Mouse (Mus musculus) liver, postnatal 0 days (tissue): ENCODE results near the gene Atp23. TPM values are rescaled to one million over a fixed set of nuclear protein-coding genes. Genes with fewer than 3 reads are reported as not detected.

ENCODE experiments used
- ATAC-seq: fragments of 200-750 bp; cut with Nextera tagmentation; 2 replicates; pipeline ENCODE4 v1.8.0; 2017; ENCODE audit warnings: mild to moderate bottlenecking, moderate library complexity
- DNase-seq: peaks from one replicate; pipeline ENCODE4 v3.0.0-alpha.2; 2016
- H3K27ac ChIP-seq: fragments of 300-500 bp; sonication (generic); 2 replicates; pipeline ENCODE4 v1.5.1; 2014; ENCODE audit warnings: antibody characterized with exemption, moderate library complexity, mild to moderate bottlenecking, low read depth
- H3K27me3 ChIP-seq: fragments of 300-500 bp; sonication (generic); 2 replicates; pipeline ENCODE4 v1.6.1; 2014; ENCODE audit warnings: low read length, control low read depth, mixed read lengths; ENCODE audit not compliant: insufficient read depth
- H3K36me3 ChIP-seq: fragments of 300-500 bp; sonication (generic); replicated peaks from 2 replicates; pipeline ENCODE4 v1.6.1; 2014; ENCODE audit warnings: mild to moderate bottlenecking, control low read depth, low read length, moderate library complexity, mixed read lengths; ENCODE audit not compliant: insufficient read depth
- H3K4me1 ChIP-seq: fragments of 300-500 bp; sonication (generic); 2 replicates; pipeline ENCODE4 v1.6.1; 2014; ENCODE audit warnings: antibody characterized with exemption, mild to moderate bottlenecking, control low read depth; ENCODE audit not compliant: insufficient read depth
- H3K4me2 ChIP-seq: fragments of 300-500 bp; sonication (generic); 2 replicates; pipeline ENCODE4 v1.6.1; 2014; ENCODE audit warnings: low read depth, mild to moderate bottlenecking, low read length, moderate library complexity, mixed read lengths
- H3K4me3 ChIP-seq: fragments of 300-500 bp; sonication (generic); 2 replicates; pipeline ENCODE4 v1.5.1; 2014; ENCODE audit warnings: low read depth, low read length
- H3K9ac ChIP-seq: fragments of 300-500 bp; sonication (generic); replicated peaks from 2 replicates; pipeline ENCODE4 v1.6.1; 2014; ENCODE audit warnings: mild to moderate bottlenecking, moderate library complexity
- H3K9me3 ChIP-seq: fragments of 300-500 bp; sonication (generic); 2 replicates; pipeline ENCODE4 v1.6.1; 2016; ENCODE audit warnings: mild to moderate bottlenecking, control low read depth, low read length, mixed read lengths
- CTCF ChIP-seq: sonication (generic); IDR thresholded peaks from 2 replicates; pipeline ENCODE4 v1.5.1; 2016; ENCODE audit warnings: antibody characterized with exemption, low read depth
- EP300 ChIP-seq: IDR thresholded peaks from 2 replicates; pipeline ENCODE4 v1.6.1; 2016; ENCODE audit warnings: antibody characterized with exemption, low read depth, mild to moderate bottlenecking
- WGBS: fragments of 180-500 bp; shearing (Covaris S2); extraction: QIAGEN DNeasy Blood & Tissue Kit; methylation state at CpG from one replicate; pipeline ENCODE4 v1.1.7; 2014; ENCODE audit not compliant: insufficient replicate concordance; 5-methylcytosine and 5-hydroxymethylcytosine counted together
- polyA plus RNA-seq: library from polyadenylated mRNA; unstranded; fragments of >200 nt; fragmentation: Nextera tagmentation; extraction: Ambion mirVana; gene quantifications from 2 replicates; pipeline ENCODE4 v1.2.1, GENCODE M21; 2015

Atp23 gene
- polyA plus RNA-seq, 1 experiment from 2014 or later = 5.8 TPM

GRCm38 (mm10) chr10:126919067-126919466 lies 17.9 kb upstream of the Atp23 start:
- no peaks in the 10 kb centered on the region for H3K4me1 ChIP-seq
- DNase-seq = peak; percentile 93
- no peak overlapping the region for H3K4me2 ChIP-seq
- H3K9me3 ChIP-seq = peaks cover 3% of the 10 kb centered on the region
- no peaks in the 10 kb centered on the region for H3K36me3 ChIP-seq
- no peaks in the 10 kb centered on the region for H3K27me3 ChIP-seq
- TF ChIP-seq EP300 (no peak), CTCF (peak; percentile 100)
- H3K9ac ChIP-seq = no peak overlapping the region
- H3K27ac ChIP-seq = no peak overlapping the region
- WGBS = under 1% methylated on average over 9 of the region's 9 CpGs
- ATAC-seq = peak; percentile 82
- no peak overlapping the region for H3K4me3 ChIP-seq

- no peaks in the 10 kb centered on the region for H3K4me1 ChIP-seq
- H3K36me3 ChIP-seq = no peaks in the 10 kb centered on the region
- H3K27ac ChIP-seq = no peak overlapping the region
- WGBS = 86% methylated on average over 5 of the region's 5 CpGs
- no peak for ATAC-seq
- H3K4me3 ChIP-seq = no peak overlapping the region
- no peak overlapping the region for H3K9ac ChIP-seq
- DNase-seq = no peak
- no peaks in the 10 kb centered on the region for H3K27me3 ChIP-seq
- H3K4me2 ChIP-seq = no peak overlapping the region
- TF ChIP-seq EP300 = no peak
- TF ChIP-seq CTCF = no peak
- no peaks in the 10 kb centered on the region for H3K9me3 ChIP-seq
Observed at GRCm38 (mm10) chr10:126914288-126914687, 13.1 kb upstream of the Atp23 start.

DNA sequence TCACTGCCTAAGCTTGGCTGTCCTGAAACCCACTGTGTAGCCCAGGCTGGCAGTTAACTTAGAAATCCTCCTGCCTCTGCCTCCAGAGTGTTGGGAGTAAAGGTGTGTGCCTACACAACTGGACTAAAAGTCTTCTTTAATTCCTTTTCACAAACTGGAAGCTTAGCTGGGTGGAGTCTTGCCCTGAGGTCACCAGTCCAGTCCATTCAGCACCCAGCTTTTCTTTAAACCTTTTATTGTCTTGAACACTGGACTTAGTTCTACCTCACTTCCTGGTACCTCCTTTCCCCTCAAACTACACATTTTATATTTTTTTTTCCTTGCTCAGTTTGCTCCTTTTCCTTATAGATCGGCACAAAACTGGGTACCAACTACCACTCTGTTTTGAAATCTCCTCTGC lies 10.3 kb upstream of the Atp23 start:
- no peak overlapping the region for H3K9ac ChIP-seq
- no peaks in the 10 kb centered on the region for H3K9me3 ChIP-seq
- H3K4me1 ChIP-seq = no peaks in the 10 kb centered on the region; the same call in 1 of the 2 replicates
- no peaks in the 10 kb centered on the region for H3K27me3 ChIP-seq
- H3K36me3 ChIP-seq = no peaks in the 10 kb centered on the region
- no peak overlapping the region for H3K4me2 ChIP-seq
- H3K27ac ChIP-seq = no peak overlapping the region
- 79% methylated on average over 1 of the region's 1 CpGs for WGBS
- ATAC-seq (no peak), DNase-seq (no peak)
- TF ChIP-seq CTCF (no peak), EP300 (no peak)
- no peak overlapping the region for H3K4me3 ChIP-seq

- H3K4me3 ChIP-seq = no peak overlapping the region
- H3K9me3 ChIP-seq = no peaks in the 10 kb centered on the region
- 86% methylated on average over 5 of the region's 5 CpGs for WGBS
- peaks cover 5% of the 10 kb centered on the region; the same call in 1 of the 2 replicates for H3K4me1 ChIP-seq
- DNase-seq = no peak
- no peak for TF ChIP-seq CTCF
- TF ChIP-seq EP300 = no peak
- no peak for ATAC-seq
- H3K4me2 ChIP-seq = no peak overlapping the region
- no peak overlapping the region for H3K9ac ChIP-seq
- H3K27ac ChIP-seq = no peak overlapping the region
- H3K36me3 ChIP-seq = no peaks in the 10 kb centered on the region
- no peaks in the 10 kb centered on the region for H3K27me3 ChIP-seq
Observed at GRCm38 (mm10) chr10:126906811-126907210, 5.7 kb upstream of the Atp23 start.

DNA sequence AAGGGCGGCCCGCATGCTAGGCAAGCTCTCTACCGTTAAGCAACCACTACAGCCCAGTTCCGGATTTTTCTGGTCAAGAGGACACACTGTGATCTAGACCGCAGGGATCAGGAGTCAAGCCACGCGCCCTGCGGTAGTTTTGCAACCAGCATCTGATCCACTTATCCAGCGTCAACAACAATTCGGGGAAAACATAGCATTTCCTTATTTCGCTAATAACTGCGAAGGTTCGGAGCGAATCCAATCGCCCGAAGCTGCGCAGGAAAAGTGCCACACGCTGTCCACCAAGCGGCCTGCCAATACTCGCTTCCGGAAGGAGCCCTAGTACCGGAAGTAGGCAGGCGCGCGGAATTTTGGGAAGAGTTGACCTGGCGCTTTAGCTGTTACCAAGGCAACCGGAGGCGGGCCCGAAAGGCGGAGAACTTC lies 4.5 kb upstream of the Atp23 start:
- ATAC-seq = peak; percentile 87
- Histone ChIP-seq H3K4me3 (peak overlapping the region; percentile 52), H3K27ac (peak overlapping the region; percentile 95), H3K9ac (peak overlapping the region; percentile 59), H3K36me3 (no peaks in the 10 kb centered on the region), H3K4me2 (peak overlapping the region; percentile 77), H3K4me1 (peaks cover 7% of the 10 kb centered on the region), H3K9me3 (no peaks in the 10 kb centered on the region), H3K27me3 (no peaks in the 10 kb centered on the region)
- peak; percentile 93 for DNase-seq
- TF ChIP-seq CTCF (no peak), EP300 (peak; percentile 64; the same call in 1 of the 2 replicates)
- under 1% methylated on average over 30 of the region's 30 CpGs for WGBS

DNA sequence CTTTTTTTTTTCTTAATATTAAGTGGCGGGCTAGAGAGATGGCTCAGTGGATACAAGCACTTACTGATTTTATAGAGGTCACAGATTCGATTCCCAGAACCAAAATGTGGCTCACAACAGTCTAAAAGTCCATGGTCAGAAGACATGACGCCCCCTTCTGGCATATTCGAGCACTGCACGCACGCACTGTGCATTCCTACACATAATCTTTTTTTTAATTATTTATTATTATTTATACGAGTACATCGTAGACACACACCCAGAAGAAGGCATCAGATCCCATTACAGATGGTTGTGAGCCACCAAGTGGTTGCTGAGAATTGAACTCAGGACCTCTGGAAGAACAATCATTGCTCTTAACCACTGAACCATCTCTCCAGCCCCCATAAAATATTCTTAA lies 3.9 kb upstream of the Atp23 start:
- Histone ChIP-seq H3K9ac (peak overlapping the region; percentile 59; the same call in 1 of the 2 replicates), H3K4me3 (peak overlapping the region; percentile 52), H3K36me3 (no peaks in the 10 kb centered on the region), H3K27me3 (no peaks in the 10 kb centered on the region), H3K4me1 (peaks cover 9% of the 10 kb centered on the region), H3K27ac (peak overlapping the region; percentile 95), H3K4me2 (peak overlapping the region; percentile 77), H3K9me3 (no peaks in the 10 kb centered on the region)
- DNase-seq (no peak), ATAC-seq (no peak)
- WGBS = 73% methylated on average over 8 of the region's 8 CpGs
- TF ChIP-seq CTCF (peak; percentile 46), EP300 (no peak)

GRCm38 (mm10) chr10:126904221-126904620 lies 3.1 kb upstream of the Atp23 start:
- Histone ChIP-seq H3K9ac (no peak overlapping the region), H3K36me3 (no peaks in the 10 kb centered on the region; the same call in 1 of the 2 replicates), H3K9me3 (no peaks in the 10 kb centered on the region), H3K27ac (no peak overlapping the region), H3K4me1 (peaks cover 9% of the 10 kb centered on the region), H3K4me3 (no peak overlapping the region), H3K27me3 (no peaks in the 10 kb centered on the region), H3K4me2 (no peak overlapping the region)
- TF ChIP-seq CTCF (no peak), EP300 (no peak)
- DNase-seq (peak; percentile 40), ATAC-seq (no peak)
- WGBS = 32% methylated on average over 5 of the region's 5 CpGs
